In the genomic region with DNA sequence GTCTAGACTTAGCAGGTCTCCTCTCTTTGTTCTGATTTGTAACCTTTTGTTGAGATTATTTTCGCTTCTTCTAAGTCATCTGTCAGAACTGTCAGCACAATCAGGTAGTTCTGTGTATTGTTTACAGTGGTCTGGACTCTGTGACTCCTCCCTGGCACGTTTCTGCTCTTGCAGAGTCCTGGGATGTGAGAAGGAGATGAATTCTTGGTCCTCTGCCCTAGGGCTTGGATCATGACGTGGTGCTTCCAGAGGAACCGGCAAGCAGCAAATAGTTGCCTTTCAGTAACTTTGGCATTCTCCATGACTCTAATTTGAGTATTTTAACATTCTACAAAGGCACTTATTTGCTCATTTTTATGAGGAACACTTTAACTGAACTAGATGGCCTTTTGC, we compare ENCODE assay signal across 18 mouse cellular contexts.
DNase-seq lines count a peak whose midpoint lies in the region; ATAC-seq and TF ChIP-seq lines count a peak whose summit lies in the region.
"Had no signal": no experiment of that assay in that cellular context is flagged by ENCODE, and none has a peak within 500 bp of the region (broad histone marks: within the 10 kb centered on the region; RNA-seq: fewer than 3 reads in every experiment).

No protein-coding gene starts in this region.

- H3K36me3 ChIP-seq in heart, adult 2 months (ENCODE audit: control insufficient read depth, insufficient read depth, low read length), result peaks cover 4% of the 10 kb centered on the region
- no peaks in the 10 kb centered on the region for H3K36me3 ChIP-seq in kidney, embryonic 15.5 days
- H3K36me3 ChIP-seq in kidney, adult 2 months (ENCODE audit: control insufficient read depth, insufficient read depth, low read length), result no peaks in the 10 kb centered on the region
- H3K36me3 ChIP-seq: embryonic facial prominence, embryonic 15.5 days; limb, embryonic 13.5 days; liver, embryonic 15.5 days had no signal

- H3K4me3 ChIP-seq in heart, adult 2 months, result no peak overlapping the region
- H3K4me3 ChIP-seq in kidney, embryonic 15.5 days (replicated peaks), result no peak overlapping the region
- H3K4me3 ChIP-seq in kidney, adult 2 months (ENCODE audit: insufficient read depth, low read depth, low read length), result no peak overlapping the region
- no peak overlapping the region for H3K4me3 ChIP-seq in left cerebral cortex, adult 2 months
- H3K4me3 ChIP-seq: embryonic facial prominence, embryonic 15.5 days; forebrain, embryonic 13.5 days; limb, embryonic 13.5 days; liver, embryonic 15.5 days; megakaryocyte, embryonic 14.5 days; myocyte had no signal

- no peak overlapping the region for H3K4me2 ChIP-seq in kidney, embryonic 15.5 days
- H3K4me2 ChIP-seq: embryonic facial prominence, embryonic 15.5 days; forebrain, embryonic 13.5 days; limb, embryonic 13.5 days; liver, embryonic 15.5 days had no signal

- TF ChIP-seq CTCF in heart, adult 2 months (IDR thresholded peaks at IDR 0.05), result no peak
- no peak for TF ChIP-seq CTCF in kidney, adult 2 months (conservative IDR thresholded peaks at IDR 0.05; ENCODE audit: insufficient read depth, insufficient read length, low read depth, low read length)
- TF ChIP-seq CTCF in left cerebral cortex, adult 2 months (IDR thresholded peaks at IDR 0.05), result no peak

- no peak for TF ChIP-seq EP300 in heart, adult 2 months (IDR thresholded peaks at IDR 0.05; ENCODE audit: insufficient read depth, low read depth, low read length)

- no peaks in the 10 kb centered on the region for H3K9me3 ChIP-seq in kidney, embryonic 15.5 days (replicated peaks)
- H3K9me3 ChIP-seq: embryonic facial prominence, embryonic 15.5 days; forebrain, embryonic 13.5 days; limb, embryonic 13.5 days; liver, embryonic 15.5 days; megakaryocyte, embryonic 14.5 days had no signal

- 38% methylated on average over 4 of the region's 4 CpGs for WGBS in heart, adult 2 months
- WGBS in kidney, embryonic 15.5 days, result 46% methylated on average over 4 of the region's 4 CpGs
- WGBS in kidney, adult 2 months, result 44% methylated on average over 4 of the region's 4 CpGs

- TF ChIP-seq POLR2A in heart, adult 2 months (IDR thresholded peaks at IDR 0.05; ENCODE audit: insufficient read depth, low read depth, low read length), result no peak
- no peak for TF ChIP-seq POLR2A in kidney, adult 2 months (IDR thresholded peaks at IDR 0.05; ENCODE audit: low read depth, low read length)

- no peaks in the 10 kb centered on the region for H3K27me3 ChIP-seq in heart, adult 2 months (ENCODE audit: control insufficient read depth, insufficient read depth, low read length)
- no peaks in the 10 kb centered on the region for H3K27me3 ChIP-seq in kidney, embryonic 15.5 days
- H3K27me3 ChIP-seq in kidney, adult 2 months (replicated peaks; ENCODE audit: control insufficient read depth, insufficient read depth, low read length), result no peaks in the 10 kb centered on the region
- H3K27me3 ChIP-seq: embryonic facial prominence, embryonic 15.5 days; forebrain, embryonic 13.5 days; limb, embryonic 13.5 days; liver, embryonic 15.5 days; megakaryocyte, embryonic 14.5 days had no signal

- peaks cover 4% of the 10 kb centered on the region for H3K4me1 ChIP-seq in heart, adult 2 months (ENCODE audit: control insufficient read depth, insufficient read depth, low read length)
- peaks cover 7% of the 10 kb centered on the region; the same call in 1 of the 2 replicates for H3K4me1 ChIP-seq in kidney, embryonic 15.5 days
- no peaks in the 10 kb centered on the region for H3K4me1 ChIP-seq in kidney, adult 2 months (ENCODE audit: control insufficient read depth, insufficient read depth, low read length)
- H3K4me1 ChIP-seq: limb, embryonic 13.5 days had no signal

- no peak overlapping the region for H3K9ac ChIP-seq in heart, adult 2 months (ENCODE audit: low read depth, low read length)
- H3K9ac ChIP-seq in kidney, embryonic 15.5 days, result no peak overlapping the region
- H3K9ac ChIP-seq: embryonic facial prominence, embryonic 15.5 days; forebrain, embryonic 13.5 days; limb, embryonic 13.5 days; liver, embryonic 15.5 days had no signal

- intact Hi-C loops in heart, adult 2 months (cut with DNase I), result no loop called here
- intact Hi-C loops in left cerebral cortex, adult 2 months (cut with DNase I), result no loop called here

- H3K27ac ChIP-seq in heart, adult 2 months, result no peak overlapping the region
- peak overlapping the region; percentile 49 for H3K27ac ChIP-seq in kidney, embryonic 15.5 days
- H3K27ac ChIP-seq in kidney, adult 2 months (ENCODE audit: insufficient read depth, low read depth, low read length), result no peak overlapping the region
- H3K27ac ChIP-seq in left cerebral cortex, adult 2 months, result no peak overlapping the region
- H3K27ac ChIP-seq: embryonic facial prominence, embryonic 15.5 days; forebrain, embryonic 13.5 days; hindbrain, postnatal 0 days; kidney, postnatal 0 days; limb, embryonic 13.5 days; liver, embryonic 15.5 days had no signal

- peak; percentile 76 for DNase-seq in heart, adult 11 months
- DNase-seq in heart, adult 2 months, result no peak
- no peak for DNase-seq in kidney, adult 2 months
- DNase-seq in thymus, postnatal 25 days, result peak; percentile 10
- DNase-seq in thymus, postnatal 14 days, result no peak
- no peak for DNase-seq in left cerebral cortex, adult 2 months (ENCODE audit: extremely low spot score in 1 of 2, low spot score in 2 of 2)
- DNase-seq: adrenal gland, adult 8-10 months; gastrocnemius, postnatal 10 days; retina, postnatal 1 day had no signal

- no peaks in the 10 kb centered on the region for H3K79me2 ChIP-seq in heart, adult 2 months (replicated peaks; ENCODE audit: control insufficient read depth, insufficient read depth, low read length)

- peak; percentile 70 for ATAC-seq in kidney, embryonic 15.5 days (replicated peaks; ENCODE audit: low FRiP score)

Comparison
In these comparisons a context has a peak if more than half of its experiments do, and no peak if none do; other contexts are left out.
1. DNase-seq: peak in heart, adult 11 months (single experiment) and thymus, postnatal 25 days (single experiment); none in heart, adult 2 months (0 of 2), kidney, adult 2 months (single experiment), thymus, postnatal 14 days (single experiment) and left cerebral cortex, adult 2 months (0 of 2).